Mouse (Mus musculus): Measurements from ENCODE around the gene Tmprss11e. TPM values are rescaled to one million over a fixed set of nuclear protein-coding genes. Genes with fewer than 3 reads are reported as not detected.

Tmprss11e gene
- polyA plus RNA-seq, 1 experiment from 2014 or later: not detected

GRCm38 (mm10) chr5:86771010-86771409 is 25.4 kb upstream of the Tmprss11e start:
- Histone ChIP-seq H3K9ac (ENCODE audit: low read length) (no peak overlapping the region), H3K4me1 (ENCODE audit: control insufficient read depth, insufficient read depth, low read length) (no peaks in the 10 kb centered on the region), H3K9me3 (ENCODE audit: control insufficient read depth, low read length) (no peaks in the 10 kb centered on the region), H3K27ac (ENCODE audit: low read depth, low read length) (no peak overlapping the region), H3K4me3 (ENCODE audit: low read depth, low read length) (no peak overlapping the region), H3K27me3 (ENCODE audit: control insufficient read depth, insufficient read depth, low read length) (no peaks in the 10 kb centered on the region), H3K36me3 (ENCODE audit: control insufficient read depth, insufficient read depth, low read length) (no peaks in the 10 kb centered on the region), H3K4me2 (ENCODE audit: low read depth) (no peak overlapping the region)
- no peak for DNase-seq (ENCODE audit: low spot score)
- ATAC-seq (ENCODE audit: insufficient read depth, low FRiP score, low TSS enrichment): no peak

GRCm38 (mm10) chr5:86769015-86769658 is 23.5 kb upstream of the Tmprss11e start:
- no peaks in the 10 kb centered on the region for H3K36me3 ChIP-seq (ENCODE audit: control insufficient read depth, insufficient read depth, low read length)
- no peak overlapping the region for H3K9ac ChIP-seq (ENCODE audit: low read length)
- no peaks in the 10 kb centered on the region for H3K9me3 ChIP-seq (ENCODE audit: control insufficient read depth, low read length)
- ATAC-seq (ENCODE audit: insufficient read depth, low FRiP score, low TSS enrichment) (no peak), DNase-seq (ENCODE audit: low spot score) (no peak)
- H3K4me3 ChIP-seq (ENCODE audit: low read depth, low read length): no peak overlapping the region
- WGBS: 75% methylated on average over 3 of the region's 3 CpGs
- H3K27ac ChIP-seq (ENCODE audit: low read depth, low read length): no peak overlapping the region
- no peaks in the 10 kb centered on the region for H3K27me3 ChIP-seq (ENCODE audit: control insufficient read depth, insufficient read depth, low read length)
- H3K4me1 ChIP-seq (ENCODE audit: control insufficient read depth, insufficient read depth, low read length): no peaks in the 10 kb centered on the region
- H3K4me2 ChIP-seq (ENCODE audit: low read depth): no peak overlapping the region

- Histone ChIP-seq H3K27ac (ENCODE audit: low read depth, low read length) (no peak overlapping the region), H3K9me3 (ENCODE audit: control insufficient read depth, low read length) (no peaks in the 10 kb centered on the region), H3K4me2 (ENCODE audit: low read depth) (no peak overlapping the region), H3K27me3 (ENCODE audit: control insufficient read depth, insufficient read depth, low read length) (no peaks in the 10 kb centered on the region), H3K36me3 (ENCODE audit: control insufficient read depth, insufficient read depth, low read length) (no peaks in the 10 kb centered on the region), H3K9ac (ENCODE audit: low read length) (no peak overlapping the region), H3K4me3 (ENCODE audit: low read depth, low read length) (no peak overlapping the region), H3K4me1 (ENCODE audit: control insufficient read depth, insufficient read depth, low read length) (no peaks in the 10 kb centered on the region)
- DNase-seq (ENCODE audit: low spot score) (no peak), ATAC-seq (ENCODE audit: insufficient read depth, low FRiP score, low TSS enrichment) (no peak)
- 76% methylated on average over 3 of the region's 3 CpGs for WGBS
These were observed 2.8 kb downstream of the Tmprss11e start for GRCm38 (mm10) chr5:86742796-86743195.

- Histone ChIP-seq H3K9ac (ENCODE audit: low read length) (no peak overlapping the region), H3K36me3 (ENCODE audit: control insufficient read depth, insufficient read depth, low read length) (no peaks in the 10 kb centered on the region), H3K27me3 (ENCODE audit: control insufficient read depth, insufficient read depth, low read length) (no peaks in the 10 kb centered on the region), H3K9me3 (ENCODE audit: control insufficient read depth, low read length) (no peaks in the 10 kb centered on the region), H3K27ac (ENCODE audit: low read depth, low read length) (no peak overlapping the region), H3K4me2 (ENCODE audit: low read depth) (no peak overlapping the region), H3K4me1 (ENCODE audit: control insufficient read depth, insufficient read depth, low read length) (no peaks in the 10 kb centered on the region), H3K4me3 (ENCODE audit: low read depth, low read length) (no peak overlapping the region)
- 83% methylated on average over 5 of the region's 5 CpGs for WGBS
- no peak for ATAC-seq (ENCODE audit: insufficient read depth, low FRiP score, low TSS enrichment)
- no peak for DNase-seq (ENCODE audit: low spot score)
These were observed 4.5 kb downstream of the Tmprss11e start for GRCm38 (mm10) chr5:86741146-86741545.

GRCm38 (mm10) chr5:86735808-86736207 is 9.8 kb downstream of the Tmprss11e start:
- ATAC-seq (ENCODE audit: insufficient read depth, low FRiP score, low TSS enrichment): no peak
- 76% methylated on average over 2 of the region's 2 CpGs for WGBS
- Histone ChIP-seq H3K4me2 (ENCODE audit: low read depth) (no peak overlapping the region), H3K9ac (ENCODE audit: low read length) (no peak overlapping the region), H3K27me3 (ENCODE audit: control insufficient read depth, insufficient read depth, low read length) (no peaks in the 10 kb centered on the region), H3K9me3 (ENCODE audit: control insufficient read depth, low read length) (no peaks in the 10 kb centered on the region), H3K27ac (ENCODE audit: low read depth, low read length) (no peak overlapping the region), H3K36me3 (ENCODE audit: control insufficient read depth, insufficient read depth, low read length) (no peaks in the 10 kb centered on the region), H3K4me1 (ENCODE audit: control insufficient read depth, insufficient read depth, low read length) (no peaks in the 10 kb centered on the region), H3K4me3 (ENCODE audit: low read depth, low read length) (no peak overlapping the region)
- no peak for DNase-seq (ENCODE audit: low spot score)

GRCm38 (mm10) chr5:86730587-86730986 is 15.0 kb downstream of the Tmprss11e start:
- Histone ChIP-seq H3K4me1 (ENCODE audit: control insufficient read depth, insufficient read depth, low read length) (no peaks in the 10 kb centered on the region), H3K4me2 (ENCODE audit: low read depth) (no peak overlapping the region), H3K27ac (ENCODE audit: low read depth, low read length) (no peak overlapping the region), H3K4me3 (ENCODE audit: low read depth, low read length) (no peak overlapping the region), H3K9me3 (ENCODE audit: control insufficient read depth, low read length) (no peaks in the 10 kb centered on the region), H3K9ac (ENCODE audit: low read length) (no peak overlapping the region), H3K36me3 (ENCODE audit: control insufficient read depth, insufficient read depth, low read length) (no peaks in the 10 kb centered on the region), H3K27me3 (ENCODE audit: control insufficient read depth, insufficient read depth, low read length) (no peaks in the 10 kb centered on the region)
- 80% methylated on average over 4 of the region's 4 CpGs for WGBS
- DNase-seq (ENCODE audit: low spot score): no peak
- ATAC-seq (ENCODE audit: insufficient read depth, low FRiP score, low TSS enrichment): no peak

GRCm38 (mm10) chr5:86728574-86728973 is 17.0 kb downstream of the Tmprss11e start:
- Histone ChIP-seq H3K4me3 (ENCODE audit: low read depth, low read length) (no peak overlapping the region), H3K27me3 (ENCODE audit: control insufficient read depth, insufficient read depth, low read length) (no peaks in the 10 kb centered on the region), H3K9ac (ENCODE audit: low read length) (no peak overlapping the region), H3K4me1 (ENCODE audit: control insufficient read depth, insufficient read depth, low read length) (no peaks in the 10 kb centered on the region), H3K27ac (ENCODE audit: low read depth, low read length) (no peak overlapping the region), H3K4me2 (ENCODE audit: low read depth) (no peak overlapping the region), H3K36me3 (ENCODE audit: control insufficient read depth, insufficient read depth, low read length) (no peaks in the 10 kb centered on the region), H3K9me3 (ENCODE audit: control insufficient read depth, low read length) (no peaks in the 10 kb centered on the region)
- 75% methylated on average over 6 of the region's 6 CpGs for WGBS
- DNase-seq (ENCODE audit: low spot score): no peak
- no peak for ATAC-seq (ENCODE audit: insufficient read depth, low FRiP score, low TSS enrichment)

- WGBS: 89% methylated on average over 9 of the region's 9 CpGs
These were observed 18.6 kb downstream of the Tmprss11e start for GRCm38 (mm10) chr5:86727033-86727432.

GRCm38 (mm10) chr5:86725021-86725420 is 20.6 kb downstream of the Tmprss11e start:
- DNase-seq (ENCODE audit: low spot score) (no peak), ATAC-seq (ENCODE audit: insufficient read depth, low FRiP score, low TSS enrichment) (no peak)
- no peaks in the 10 kb centered on the region for H3K36me3 ChIP-seq (ENCODE audit: control insufficient read depth, insufficient read depth, low read length)
- H3K9ac ChIP-seq (ENCODE audit: low read length): no peak overlapping the region
- no peak overlapping the region for H3K4me2 ChIP-seq (ENCODE audit: low read depth)
- H3K4me1 ChIP-seq (ENCODE audit: control insufficient read depth, insufficient read depth, low read length): no peaks in the 10 kb centered on the region
- no peaks in the 10 kb centered on the region for H3K27me3 ChIP-seq (ENCODE audit: control insufficient read depth, insufficient read depth, low read length)
- H3K27ac ChIP-seq (ENCODE audit: low read depth, low read length): no peak overlapping the region
- H3K9me3 ChIP-seq (ENCODE audit: control insufficient read depth, low read length): no peaks in the 10 kb centered on the region
- no peak overlapping the region for H3K4me3 ChIP-seq (ENCODE audit: low read depth, low read length)

More at GRCm38 (mm10) chr5:86727033-86727432, 18.6 kb downstream of the Tmprss11e start:
- H3K9me3 ChIP-seq (ENCODE audit: control insufficient read depth, low read length): no peaks in the 10 kb centered on the region
- H3K4me1 ChIP-seq (ENCODE audit: control insufficient read depth, insufficient read depth, low read length): no peaks in the 10 kb centered on the region
- H3K27ac ChIP-seq (ENCODE audit: low read depth, low read length): no peak overlapping the region
- no peak overlapping the region for H3K4me2 ChIP-seq (ENCODE audit: low read depth)
- H3K4me3 ChIP-seq (ENCODE audit: low read depth, low read length): no peak overlapping the region
- no peaks in the 10 kb centered on the region for H3K27me3 ChIP-seq (ENCODE audit: control insufficient read depth, insufficient read depth, low read length)
- DNase-seq (ENCODE audit: low spot score) (no peak), ATAC-seq (ENCODE audit: insufficient read depth, low FRiP score, low TSS enrichment) (no peak)
- H3K9ac ChIP-seq (ENCODE audit: low read length): no peak overlapping the region
- no peaks in the 10 kb centered on the region for H3K36me3 ChIP-seq (ENCODE audit: control insufficient read depth, insufficient read depth, low read length)

Data from neural tube, embryonic 11.5 days (tissue).